Mouse (Mus musculus) A20 (cell line): ENCODE measurements around the gene Gm14326.
"Not testable (repeated sequence)": the region's sequence is repeated elsewhere in the genome, so short reads cannot be mapped to it uniquely, and the experiment has no call there.

Source experiments
- DNase-seq: peaks from one replicate; pipeline ENCODE4 v3.0.0-alpha.2; 2011; ENCODE audit warnings: low read depth, low spot score

Gene Gm14326

GRCm38 (mm10) chr2:177957145-177957544 is at the start of gene Gm14326:
Gene Gm14326, minus strand, starts transcription at chr2:177957297.
- DNase-seq, result peak; percentile 34

GRCm38 (mm10) chr2:177974814-177975213 is 17.7 kb upstream of the Gm14326 start:
- DNase-seq, result not testable (repeated sequence)

DNA sequence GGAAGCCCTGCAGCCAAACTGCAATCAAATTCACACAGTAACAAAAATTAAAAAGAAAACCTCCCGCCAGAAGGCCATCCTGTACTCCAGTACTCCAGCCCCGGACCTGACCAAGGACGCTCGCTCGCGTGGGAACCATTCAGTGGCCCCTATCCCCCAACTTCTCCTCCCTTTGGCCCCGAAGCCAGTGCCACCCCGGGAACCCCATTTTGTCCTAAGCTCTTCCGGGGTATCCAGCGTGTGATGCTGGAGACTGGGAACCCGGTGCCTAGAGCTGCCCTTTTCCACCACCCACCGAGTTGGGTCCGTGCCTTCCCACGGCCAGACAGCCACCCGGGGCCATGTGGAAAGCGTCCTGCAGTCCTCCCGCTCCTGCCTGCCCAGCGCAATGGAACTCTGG is 363 bp downstream of the Gm14326 start:
- peak; percentile 11 for DNase-seq

DNA sequence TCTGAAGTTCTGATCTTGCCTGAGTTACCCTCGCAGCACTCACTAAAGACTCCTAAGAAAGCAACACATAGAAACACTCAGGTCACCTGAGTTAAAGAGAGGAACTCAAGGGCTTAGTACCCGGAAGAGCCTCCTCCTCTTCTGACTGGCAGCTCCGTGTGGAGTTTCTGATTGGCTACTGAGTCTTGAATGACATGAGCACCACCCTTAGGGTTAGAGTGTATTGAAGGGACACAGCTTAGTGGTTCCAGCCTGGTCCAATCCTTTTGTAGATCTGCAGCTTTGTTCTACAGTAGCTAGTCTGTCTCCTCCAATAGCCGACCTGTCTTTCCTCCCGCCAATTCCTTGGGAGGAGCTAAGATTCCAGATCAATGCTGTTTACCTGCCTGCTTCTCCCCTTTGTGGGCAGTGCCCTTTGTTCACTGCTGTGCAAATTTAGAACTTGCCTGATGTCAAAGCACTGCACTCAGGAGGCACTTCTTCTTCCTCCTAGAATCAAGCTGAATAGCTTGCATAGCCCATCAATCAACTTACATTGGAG is 31.5 kb downstream of the Gm14326 start, which contains the start of gene Zfp972:
Gene Zfp972, minus strand, starts transcription at position 51 of the 541 bp plus-strand sequence.
- peak; percentile 26 for DNase-seq

DNA sequence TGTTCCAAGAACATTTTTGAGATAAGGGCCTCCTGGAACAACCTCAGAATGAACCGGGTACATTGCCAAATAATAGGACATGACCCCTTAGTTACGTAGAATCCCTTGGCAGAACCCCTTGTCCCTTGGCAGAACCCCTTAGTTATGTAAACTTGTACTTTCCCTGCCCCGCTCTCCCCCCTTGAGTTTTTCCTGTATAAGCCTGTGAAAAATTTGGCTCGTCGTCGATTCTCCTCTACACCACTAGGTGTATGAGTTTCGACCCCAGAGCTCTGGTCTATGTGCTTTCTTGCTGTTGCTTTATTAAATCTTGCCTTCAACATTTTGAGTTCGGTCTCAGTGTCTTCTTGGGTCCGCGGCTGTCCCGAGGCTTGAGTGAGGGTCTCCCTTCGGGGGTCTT is 53.8 kb downstream of the Gm14326 start:
- not testable (repeated sequence) for DNase-seq

DNA sequence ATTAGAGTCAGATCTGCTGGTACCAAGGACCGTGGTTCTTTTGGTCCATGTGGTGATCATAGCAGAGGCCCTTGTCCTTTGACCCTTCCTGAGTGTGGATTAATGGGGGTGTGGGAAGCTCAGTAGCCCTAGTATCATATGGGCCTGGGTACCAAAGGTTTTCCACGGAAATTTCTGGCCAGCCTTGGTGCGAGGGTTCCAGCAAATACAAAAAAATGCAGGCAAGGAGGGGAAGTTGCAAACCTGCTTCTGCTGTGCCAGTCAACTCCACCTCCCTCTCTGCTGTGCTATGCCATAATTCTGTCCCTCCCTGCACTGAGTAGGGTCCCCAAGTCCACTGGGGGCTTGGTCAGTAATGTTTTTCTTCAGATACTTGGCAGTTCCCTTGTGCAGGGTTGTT is 58.9 kb downstream of the Gm14326 start:
- DNase-seq, result not testable (repeated sequence)

- DNase-seq, result not testable (repeated sequence)
Observed at GRCm38 (mm10) chr2:177897046-177897578, 60.0 kb downstream of the Gm14326 start, which contains the start of gene Gm14327. Gene Gm14327, plus strand, starts transcription at chr2:177897096.

- DNase-seq, result peak; percentile 0
Observed at GRCm38 (mm10) chr2:177887743-177888142, 69.4 kb downstream of the Gm14326 start.
